Mouse (Mus musculus): ENCODE data around the gene 4931422A03Rik. TPM values are rescaled to one million over a fixed set of nuclear protein-coding genes. Genes with fewer than 3 reads are reported as not detected.
A peak's percentile ranks its signal among the peaks of the same experiment; 100 is the strongest.

Gene 4931422A03Rik
- polyA plus RNA-seq, 1 experiment from 2014 or later, result 2.2 TPM

DNA sequence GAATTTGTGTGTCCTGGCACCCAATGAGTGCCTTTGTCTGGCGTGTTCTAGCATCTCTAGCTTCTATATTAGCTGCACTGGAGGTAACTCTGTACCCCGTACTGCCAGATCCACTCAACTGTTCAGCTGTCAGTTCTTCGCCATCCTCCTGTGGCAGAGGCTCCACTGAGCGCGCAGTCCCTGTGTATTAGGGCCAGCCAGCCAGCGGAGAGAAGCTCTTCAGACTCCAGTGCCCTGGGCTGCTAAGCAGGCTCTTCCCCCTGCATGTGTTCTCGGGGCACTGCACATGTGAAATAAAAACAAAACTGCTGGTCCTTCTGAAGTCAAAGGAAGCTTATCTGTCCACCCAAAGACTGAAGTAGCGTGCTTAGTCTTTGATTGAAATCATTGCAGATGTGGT is 50.9 kb downstream of the 4931422A03Rik start:
- 72% methylated on average over 8 of the region's 8 CpGs for WGBS

GRCm38 (mm10) chr2:103975904-103976303 is 52.3 kb downstream of the 4931422A03Rik start:
- WGBS, result 83% methylated on average over 7 of the region's 7 CpGs

More for the DNA sequence above, 50.9 kb downstream of the 4931422A03Rik start:
- no peak overlapping the region for H3K4me2 ChIP-seq (replicated peaks)
- H3K27me3 ChIP-seq (replicated peaks), result peaks cover 9% of the 10 kb centered on the region
- H3K9ac ChIP-seq, result no peak overlapping the region
- no peaks in the 10 kb centered on the region for H3K36me3 ChIP-seq
- ATAC-seq (ENCODE audit: low FRiP score, low read depth), result no peak
- no peak overlapping the region for H3K27ac ChIP-seq
- H3K4me3 ChIP-seq, result no peak overlapping the region
- no peaks in the 10 kb centered on the region for H3K9me3 ChIP-seq
- H3K4me1 ChIP-seq, result peaks cover 6% of the 10 kb centered on the region; the same call in 1 of the 2 replicates

DNA sequence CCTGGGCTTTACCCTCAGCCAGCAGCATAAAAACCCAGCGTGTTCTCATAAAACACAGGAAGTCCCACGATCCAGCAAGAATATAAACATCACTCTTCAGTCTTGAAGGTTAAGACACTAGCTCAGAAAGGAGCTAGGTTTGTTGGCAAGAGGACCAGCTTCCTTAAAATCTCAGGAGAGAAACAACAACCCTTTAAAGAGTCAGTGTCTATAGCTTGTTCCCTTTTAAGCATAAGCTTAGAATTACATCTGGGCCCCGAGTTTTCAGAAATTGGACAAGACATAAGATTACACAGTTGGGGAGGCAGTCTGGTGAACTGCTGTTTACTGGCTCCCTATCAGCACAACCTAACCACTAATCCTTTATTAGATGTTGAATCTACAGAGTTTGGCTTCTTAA is 56.3 kb downstream of the 4931422A03Rik start:
- ATAC-seq (ENCODE audit: low FRiP score, low read depth), result no peak
- no peak overlapping the region for H3K27ac ChIP-seq
- H3K9ac ChIP-seq, result no peak overlapping the region
- no peaks in the 10 kb centered on the region for H3K9me3 ChIP-seq
- H3K4me1 ChIP-seq, result peaks cover 13% of the 10 kb centered on the region
- 17% methylated on average over 3 of the region's 3 CpGs for WGBS
- peak overlapping the region; percentile 90 for H3K4me2 ChIP-seq (replicated peaks)
- peak overlapping the region; percentile 79; the same call in 1 of the 2 replicates for H3K4me3 ChIP-seq
- no peaks in the 10 kb centered on the region for H3K36me3 ChIP-seq
- H3K27me3 ChIP-seq (replicated peaks), result peaks cover 22% of the 10 kb centered on the region

More at GRCm38 (mm10) chr2:103975904-103976303, 52.3 kb downstream of the 4931422A03Rik start:
- no peak for ATAC-seq (ENCODE audit: low FRiP score, low read depth)
- Histone ChIP-seq H3K9ac (no peak overlapping the region), H3K27me3 (replicated peaks) (peaks cover 22% of the 10 kb centered on the region), H3K9me3 (no peaks in the 10 kb centered on the region), H3K36me3 (no peaks in the 10 kb centered on the region), H3K4me1 (peaks cover 9% of the 10 kb centered on the region), H3K27ac (no peak overlapping the region), H3K4me2 (replicated peaks) (no peak overlapping the region), H3K4me3 (no peak overlapping the region)

DNA sequence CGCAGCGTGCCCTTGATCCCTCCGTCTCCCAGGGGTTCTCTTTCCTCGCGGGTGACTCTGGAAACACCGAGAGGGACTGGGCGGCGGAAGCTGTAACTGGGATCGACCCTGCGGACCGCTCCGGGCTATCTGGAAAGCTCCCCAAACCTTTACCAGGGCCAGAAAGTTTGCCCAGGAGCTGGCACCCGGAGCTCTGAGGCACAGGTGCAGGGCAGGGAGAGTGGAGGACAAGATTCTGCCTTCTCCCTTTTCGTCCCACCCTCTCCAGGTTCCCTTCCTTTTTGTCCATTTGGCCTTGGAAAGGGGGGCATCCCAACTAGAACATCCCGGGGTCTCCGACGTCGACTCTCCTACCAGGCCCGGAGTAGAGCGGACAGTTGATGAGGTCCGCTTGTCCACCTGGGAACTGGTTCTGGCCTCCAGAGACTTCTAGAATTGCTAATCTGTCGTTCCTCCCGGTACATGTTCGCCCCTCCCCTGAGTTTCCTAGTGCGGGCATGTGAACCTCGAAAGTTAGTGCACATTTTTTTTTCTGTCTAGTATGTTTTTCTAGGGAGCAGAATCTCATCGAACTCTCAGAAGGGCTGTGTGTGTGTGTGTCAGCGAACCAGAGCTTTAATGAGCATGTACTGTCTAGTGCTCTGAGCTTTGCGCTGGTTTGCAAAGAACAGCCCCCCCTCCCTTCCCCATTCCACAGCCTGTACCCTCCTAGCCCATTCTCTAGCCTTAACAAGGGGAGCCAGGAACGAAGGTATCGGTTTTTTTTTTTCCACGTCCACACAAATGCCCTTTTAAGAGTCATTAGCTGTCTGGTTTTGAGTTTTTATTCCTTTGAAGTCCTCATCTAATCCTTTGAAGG is 57.1 kb downstream of the 4931422A03Rik start:
- H3K4me1 ChIP-seq, result peaks cover 13% of the 10 kb centered on the region
- H3K4me2 ChIP-seq (replicated peaks), result peak overlapping the region; percentile 90
- ATAC-seq (ENCODE audit: low FRiP score, low read depth), result no peak; the same call in 1 of the 2 replicates
- 1% methylated on average over 32 of the region's 32 CpGs for WGBS
- no peaks in the 10 kb centered on the region for H3K9me3 ChIP-seq
- peak overlapping the region; percentile 87 for H3K9ac ChIP-seq
- peak overlapping the region; percentile 76 for H3K27ac ChIP-seq
- H3K36me3 ChIP-seq, result no peaks in the 10 kb centered on the region
- peak overlapping the region; percentile 79 for H3K4me3 ChIP-seq
- peaks cover 22% of the 10 kb centered on the region for H3K27me3 ChIP-seq (replicated peaks)

DNA sequence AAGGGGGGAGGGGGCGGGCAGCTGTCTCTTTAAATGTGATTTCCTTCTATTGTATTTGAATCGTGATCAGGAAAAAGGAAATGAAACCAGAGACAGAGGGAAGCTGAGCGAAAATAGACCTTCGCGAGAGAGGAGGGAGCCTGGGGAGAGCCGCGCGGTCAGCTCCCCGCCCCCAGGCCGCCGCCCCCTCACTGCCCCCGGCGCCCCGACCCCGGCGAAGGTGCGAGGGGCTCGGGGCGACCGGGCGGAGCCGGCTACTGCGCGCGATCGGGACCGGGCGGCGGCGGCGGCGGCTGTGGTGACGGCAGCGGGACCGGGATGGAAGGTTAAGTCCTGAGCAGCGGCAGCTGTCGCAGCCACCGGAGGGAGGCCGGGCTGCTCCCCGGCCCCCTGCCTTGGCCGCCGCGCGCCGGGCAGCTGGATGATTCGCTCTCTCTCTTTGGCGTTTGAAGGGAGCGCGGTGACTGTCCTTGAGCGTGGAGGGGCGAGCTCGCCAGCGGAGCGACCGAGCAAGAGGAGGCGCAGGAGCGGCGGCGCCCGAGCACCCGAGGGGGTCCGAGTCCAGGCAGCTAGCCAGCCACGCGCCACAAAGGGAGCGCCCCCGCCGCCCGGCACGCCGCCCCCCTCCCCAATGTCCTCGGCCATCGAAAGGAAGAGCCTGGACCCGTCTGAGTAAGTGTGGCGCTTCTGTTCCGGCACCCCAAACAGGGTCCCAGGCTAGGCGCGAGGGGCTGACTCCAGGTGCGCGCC is 57.9 kb downstream of the 4931422A03Rik start:
- under 1% methylated on average over 78 of the region's 79 CpGs for WGBS
- peak overlapping the region; percentile 87 for H3K9ac ChIP-seq
- peaks cover 13% of the 10 kb centered on the region for H3K4me1 ChIP-seq
- peaks cover 22% of the 10 kb centered on the region for H3K27me3 ChIP-seq (replicated peaks)
- H3K4me2 ChIP-seq (replicated peaks), result peak overlapping the region; percentile 90
- peak overlapping the region; percentile 76 for H3K27ac ChIP-seq
- peak overlapping the region; percentile 79 for H3K4me3 ChIP-seq
- H3K36me3 ChIP-seq, result no peaks in the 10 kb centered on the region
- no peaks in the 10 kb centered on the region for H3K9me3 ChIP-seq
- peak; percentile 60 for ATAC-seq (ENCODE audit: low FRiP score, low read depth)

GRCm38 (mm10) chr2:103969437-103970040 is 58.6 kb downstream of the 4931422A03Rik start:
- peaks cover 22% of the 10 kb centered on the region for H3K27me3 ChIP-seq (replicated peaks)
- H3K27ac ChIP-seq, result no peak overlapping the region; the same call in 1 of the 2 replicates

GRCm38 (mm10) chr2:103968919-103969436 is 59.2 kb downstream of the 4931422A03Rik start:
- Histone ChIP-seq H3K27ac (no peak overlapping the region), H3K4me2 (replicated peaks) (peak overlapping the region; percentile 90), H3K36me3 (no peaks in the 10 kb centered on the region), H3K4me1 (peaks cover 13% of the 10 kb centered on the region), H3K4me3 (peak overlapping the region; percentile 79), H3K9ac (peak overlapping the region; percentile 87; the same call in 1 of the 2 replicates), H3K27me3 (replicated peaks) (peaks cover 22% of the 10 kb centered on the region), H3K9me3 (no peaks in the 10 kb centered on the region)
- 19% methylated on average over 10 of the region's 10 CpGs for WGBS
- ATAC-seq (ENCODE audit: low FRiP score, low read depth), result no peak

More at GRCm38 (mm10) chr2:103969437-103970040, 58.6 kb downstream of the 4931422A03Rik start:
- Histone ChIP-seq H3K4me2 (replicated peaks) (peak overlapping the region; percentile 90), H3K36me3 (no peaks in the 10 kb centered on the region), H3K9me3 (no peaks in the 10 kb centered on the region), H3K9ac (peak overlapping the region; percentile 87), H3K4me3 (peak overlapping the region; percentile 79), H3K4me1 (peaks cover 13% of the 10 kb centered on the region)
- ATAC-seq (ENCODE audit: low FRiP score, low read depth), result peak; percentile 82
- under 1% methylated on average over 40 of the region's 40 CpGs for WGBS

DNA sequence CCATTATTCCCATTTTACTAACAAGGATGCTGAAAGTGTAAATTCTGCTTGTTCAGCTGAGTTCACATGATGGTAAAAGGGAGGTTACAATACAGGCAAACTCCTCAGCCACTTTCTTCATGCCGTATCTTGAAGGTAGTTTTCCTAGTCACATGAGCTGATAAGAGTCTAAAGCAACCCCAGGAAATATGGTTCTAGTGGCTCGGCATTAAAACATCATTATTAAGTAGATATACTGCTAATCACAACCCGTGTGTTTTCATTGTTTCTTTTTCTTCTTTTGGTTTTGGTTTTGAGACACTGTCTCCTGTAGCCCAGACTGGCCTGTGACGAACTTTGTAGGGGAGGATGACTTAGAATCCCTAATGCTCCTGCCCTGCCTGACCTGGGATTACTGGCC is 60.0 kb downstream of the 4931422A03Rik start:
- H3K4me2 ChIP-seq (replicated peaks), result no peak overlapping the region
- no peak overlapping the region for H3K4me3 ChIP-seq
- no peaks in the 10 kb centered on the region for H3K9me3 ChIP-seq
- no peak for ATAC-seq (ENCODE audit: low FRiP score, low read depth)
- H3K36me3 ChIP-seq, result no peaks in the 10 kb centered on the region
- H3K4me1 ChIP-seq, result peaks cover 13% of the 10 kb centered on the region
- WGBS, result 81% methylated on average over 4 of the region's 4 CpGs
- no peak overlapping the region for H3K9ac ChIP-seq
- H3K27me3 ChIP-seq (replicated peaks), result peaks cover 17% of the 10 kb centered on the region
- no peak overlapping the region for H3K27ac ChIP-seq

- H3K9me3 ChIP-seq, result no peaks in the 10 kb centered on the region
- 85% methylated on average over 3 of the region's 3 CpGs for WGBS
- no peak overlapping the region for H3K9ac ChIP-seq
- no peak overlapping the region for H3K4me2 ChIP-seq (replicated peaks)
- peaks cover 7% of the 10 kb centered on the region; the same call in 1 of the 2 replicates for H3K4me1 ChIP-seq
- H3K36me3 ChIP-seq, result no peaks in the 10 kb centered on the region
- no peak overlapping the region for H3K27ac ChIP-seq
- H3K27me3 ChIP-seq (replicated peaks), result no peaks in the 10 kb centered on the region
- ATAC-seq (ENCODE audit: low FRiP score, low read depth), result no peak
- no peak overlapping the region for H3K4me3 ChIP-seq
These were observed 62.8 kb downstream of the 4931422A03Rik start for GRCm38 (mm10) chr2:103965391-103965790.

GRCm38 (mm10) chr2:103962349-103962748 is 65.8 kb downstream of the 4931422A03Rik start:
- Histone ChIP-seq H3K9me3 (no peaks in the 10 kb centered on the region), H3K4me2 (replicated peaks) (no peak overlapping the region), H3K27ac (no peak overlapping the region), H3K4me1 (no peaks in the 10 kb centered on the region), H3K27me3 (replicated peaks) (no peaks in the 10 kb centered on the region), H3K9ac (no peak overlapping the region), H3K4me3 (no peak overlapping the region), H3K36me3 (no peaks in the 10 kb centered on the region)
- ATAC-seq (ENCODE audit: low FRiP score, low read depth), result no peak
- 72% methylated on average over 4 of the region's 4 CpGs for WGBS

GRCm38 (mm10) chr2:103959574-103959973 is 68.6 kb downstream of the 4931422A03Rik start:
- H3K27ac ChIP-seq, result no peak overlapping the region
- 92% methylated on average over 6 of the region's 6 CpGs for WGBS

More at GRCm38 (mm10) chr2:103959574-103959973, 68.6 kb downstream of the 4931422A03Rik start:
- no peak overlapping the region for H3K9ac ChIP-seq
- no peaks in the 10 kb centered on the region for H3K36me3 ChIP-seq
- no peak overlapping the region for H3K4me3 ChIP-seq
- no peaks in the 10 kb centered on the region for H3K9me3 ChIP-seq
- no peak overlapping the region for H3K4me2 ChIP-seq (replicated peaks)
- ATAC-seq (ENCODE audit: low FRiP score, low read depth), result no peak
- H3K4me1 ChIP-seq, result no peaks in the 10 kb centered on the region
- no peaks in the 10 kb centered on the region for H3K27me3 ChIP-seq (replicated peaks)
